Mouse (Mus musculus): Measurements from ENCODE around the gene Insl6. TPM values are rescaled to one million over a fixed set of nuclear protein-coding genes. Genes with fewer than 3 reads are reported as not detected.

Insl6 gene
- total RNA-seq (2021) = under 1 TPM in 1 of 2 experiments, not detected in 1; 0.51 TPM
- long read RNA-seq = 0 reads

GRCm38 (mm10) chr19:29325053-29325851 lies at the start of gene Insl6:
TSS of gene Insl6 (minus strand) at chr19:29325356.
- DNase-seq (ENCODE audit: low spot score in 2 of 2) = peak; percentile 26 to 37

- DNase-seq (ENCODE audit: low spot score in 2 of 2) = no peak
Measured at GRCm38 (mm10) chr19:29374947-29375346, 49.8 kb upstream of the Insl6 start.

GRCm38 (mm10) chr19:29373438-29373837 lies 48.3 kb upstream of the Insl6 start:
- no peak for DNase-seq (ENCODE audit: low spot score in 2 of 2)

- no peak for DNase-seq (ENCODE audit: low spot score in 2 of 2)
Measured at GRCm38 (mm10) chr19:29372621-29373020, 47.5 kb upstream of the Insl6 start.

GRCm38 (mm10) chr19:29372138-29372537 lies 47.0 kb upstream of the Insl6 start:
- DNase-seq (ENCODE audit: low spot score in 2 of 2) = peak in 1 of 2 experiments; percentile 30

- no peak for DNase-seq (ENCODE audit: low spot score in 2 of 2)
Measured at GRCm38 (mm10) chr19:29371284-29372081, 46.3 kb upstream of the Insl6 start.

GRCm38 (mm10) chr19:29370545-29371283 lies 45.6 kb upstream of the Insl6 start:
- no peak for DNase-seq (ENCODE audit: low spot score in 2 of 2)

- no peak for DNase-seq (ENCODE audit: low spot score in 2 of 2)
Measured at GRCm38 (mm10) chr19:29370112-29370511, 45.0 kb upstream of the Insl6 start.

GRCm38 (mm10) chr19:29368671-29369309 lies 43.6 kb upstream of the Insl6 start:
- DNase-seq (ENCODE audit: low spot score in 2 of 2) = no peak

- DNase-seq (ENCODE audit: low spot score in 2 of 2) = no peak
Measured at GRCm38 (mm10) chr19:29368041-29368440, 42.9 kb upstream of the Insl6 start.

- DNase-seq (ENCODE audit: low spot score in 2 of 2) = peak; percentile 38 to 48
Measured at GRCm38 (mm10) chr19:29366969-29367622, 41.9 kb upstream of the Insl6 start, which contains the start of the genes Plgrkt and Cd274. TSS of gene Plgrkt (minus strand) at chr19:29367390. TSS of gene Cd274 (plus strand) at chr19:29367455.

- DNase-seq (ENCODE audit: low spot score in 2 of 2) = no peak
Measured at GRCm38 (mm10) chr19:29366226-29366968, 41.2 kb upstream of the Insl6 start.

GRCm38 (mm10) chr19:29365105-29365504 lies 39.9 kb upstream of the Insl6 start:
- no peak for DNase-seq (ENCODE audit: low spot score in 2 of 2)

- DNase-seq (ENCODE audit: low spot score in 2 of 2) = no peak
Measured at GRCm38 (mm10) chr19:29364076-29364475, 38.9 kb upstream of the Insl6 start.

GRCm38 (mm10) chr19:29363557-29363956 lies 38.4 kb upstream of the Insl6 start:
- DNase-seq (ENCODE audit: low spot score in 2 of 2) = no peak

- DNase-seq (ENCODE audit: low spot score in 2 of 2) = no peak
Measured at GRCm38 (mm10) chr19:29362173-29362930, 37.2 kb upstream of the Insl6 start.

GRCm38 (mm10) chr19:29361468-29362130 lies 36.4 kb upstream of the Insl6 start:
- DNase-seq (ENCODE audit: low spot score in 2 of 2) = peak; percentile 82 to 89

- no peak for DNase-seq (ENCODE audit: low spot score in 2 of 2)
Measured at GRCm38 (mm10) chr19:29360251-29360650, 35.1 kb upstream of the Insl6 start.
